Mouse (Mus musculus) embryonic fibroblast, embryonic 13.5 days (primary cell): ENCODE results near the gene Fgd1. TPM values are rescaled to one million over a fixed set of nuclear protein-coding genes. Genes with fewer than 3 reads are reported as not detected.

Source experiments
- H3K27ac ChIP-seq: 2 replicates; pipeline ENCODE4 v1.5.1; 2012; ENCODE audit warnings: low read length, control low read depth, inconsistent platforms; ENCODE audit not compliant: insufficient read depth
- H3K4me1 ChIP-seq: 2 replicates; pipeline ENCODE4 v1.6.1; 2011; ENCODE audit warnings: low read length; ENCODE audit not compliant: control insufficient read depth, insufficient read depth
- H3K4me3 ChIP-seq: 2 replicates; pipeline ENCODE4 v1.5.1; 2011; ENCODE audit warnings: mild to moderate bottlenecking, control low read depth, low read length; ENCODE audit not compliant: insufficient read depth
- CTCF ChIP-seq: IDR thresholded peaks from 2 replicates; pipeline ENCODE4 v1.5.1; 2011; ENCODE audit warnings: mild to moderate bottlenecking, control low read depth, low read length, moderate library complexity, borderline replicate concordance; ENCODE audit not compliant: insufficient read depth
- POLR2A ChIP-seq: IDR thresholded peaks from 2 replicates; pipeline ENCODE4 v1.6.1; 2011; ENCODE audit warnings: low read depth, mild to moderate bottlenecking, control low read depth, low read length, moderate library complexity
- polyA plus RNA-seq: library from polyadenylated mRNA; stranded (reverse); fragments of >200 nt; gene quantifications from 2 replicates; pipeline ENCODE4 v1.2.4, GENCODE M21; 2011; ENCODE audit warnings: low read depth; ENCODE audit not compliant: missing spikeins, insufficient read length

The Fgd1 gene
- polyA plus RNA-seq, 1 experiment, result 25.0 TPM

DNA sequence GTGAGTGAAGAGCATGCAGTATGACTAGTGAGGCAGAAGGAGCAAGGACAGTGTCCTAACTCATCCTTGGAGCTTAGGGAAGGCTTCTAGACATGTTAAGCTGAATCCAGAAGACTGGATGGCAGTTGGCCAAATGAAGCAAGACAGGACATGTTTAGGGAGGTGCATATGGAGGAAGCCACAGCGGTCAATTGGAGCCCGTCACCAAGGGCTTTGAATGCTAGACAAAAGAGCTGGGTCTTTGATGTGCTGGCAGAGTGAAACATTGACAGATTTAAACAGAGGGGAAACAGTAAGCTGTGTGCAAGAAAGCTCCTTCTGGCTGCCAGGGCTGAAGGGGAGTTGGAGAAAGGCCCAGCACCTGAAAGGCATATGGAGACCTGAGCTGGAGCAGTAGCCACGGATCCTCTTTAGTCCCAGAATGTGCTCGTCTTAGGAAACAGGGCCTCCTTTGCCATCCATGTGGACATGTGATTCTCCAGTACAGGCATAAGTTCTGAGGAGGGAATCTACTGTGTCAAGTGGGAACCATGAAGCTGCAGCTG is 31.1 kb downstream of the Fgd1 start:
- TF ChIP-seq POLR2A (no peak), CTCF (no peak)
- no peak overlapping the region for H3K4me3 ChIP-seq
- no peak overlapping the region for H3K27ac ChIP-seq
- no peaks in the 10 kb centered on the region; the same call in 1 of the 2 replicates for H3K4me1 ChIP-seq

GRCm38 (mm10) chrX:151085599-151085998 is 39.6 kb downstream of the Fgd1 start:
- Histone ChIP-seq H3K27ac (no peak overlapping the region), H3K4me3 (no peak overlapping the region), H3K4me1 (no peaks in the 10 kb centered on the region)
- no peak for TF ChIP-seq POLR2A
- no peak for TF ChIP-seq CTCF

DNA sequence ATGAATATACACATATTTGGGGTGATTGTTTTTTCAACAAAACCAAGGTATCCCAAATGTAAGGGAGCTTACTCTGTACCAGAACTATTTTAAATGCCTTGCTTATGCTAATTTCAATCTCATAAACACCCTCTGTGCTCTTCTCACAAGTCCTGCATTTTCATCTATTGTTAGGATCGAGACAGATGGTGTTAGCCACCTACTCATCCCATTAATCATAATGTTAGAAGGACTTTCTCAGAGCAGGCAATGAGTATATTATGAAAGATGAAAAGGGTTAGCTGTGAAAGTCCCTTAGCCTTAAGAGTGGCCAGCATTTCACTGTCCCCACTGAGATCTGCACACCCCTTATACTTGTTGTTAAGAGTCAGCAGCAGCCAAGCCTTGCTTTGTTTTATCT is 41.5 kb downstream of the Fgd1 start:
- H3K4me1 ChIP-seq, result no peaks in the 10 kb centered on the region
- H3K27ac ChIP-seq, result no peak overlapping the region
- H3K4me3 ChIP-seq, result no peak overlapping the region
- TF ChIP-seq CTCF, result no peak
- TF ChIP-seq POLR2A, result no peak

DNA sequence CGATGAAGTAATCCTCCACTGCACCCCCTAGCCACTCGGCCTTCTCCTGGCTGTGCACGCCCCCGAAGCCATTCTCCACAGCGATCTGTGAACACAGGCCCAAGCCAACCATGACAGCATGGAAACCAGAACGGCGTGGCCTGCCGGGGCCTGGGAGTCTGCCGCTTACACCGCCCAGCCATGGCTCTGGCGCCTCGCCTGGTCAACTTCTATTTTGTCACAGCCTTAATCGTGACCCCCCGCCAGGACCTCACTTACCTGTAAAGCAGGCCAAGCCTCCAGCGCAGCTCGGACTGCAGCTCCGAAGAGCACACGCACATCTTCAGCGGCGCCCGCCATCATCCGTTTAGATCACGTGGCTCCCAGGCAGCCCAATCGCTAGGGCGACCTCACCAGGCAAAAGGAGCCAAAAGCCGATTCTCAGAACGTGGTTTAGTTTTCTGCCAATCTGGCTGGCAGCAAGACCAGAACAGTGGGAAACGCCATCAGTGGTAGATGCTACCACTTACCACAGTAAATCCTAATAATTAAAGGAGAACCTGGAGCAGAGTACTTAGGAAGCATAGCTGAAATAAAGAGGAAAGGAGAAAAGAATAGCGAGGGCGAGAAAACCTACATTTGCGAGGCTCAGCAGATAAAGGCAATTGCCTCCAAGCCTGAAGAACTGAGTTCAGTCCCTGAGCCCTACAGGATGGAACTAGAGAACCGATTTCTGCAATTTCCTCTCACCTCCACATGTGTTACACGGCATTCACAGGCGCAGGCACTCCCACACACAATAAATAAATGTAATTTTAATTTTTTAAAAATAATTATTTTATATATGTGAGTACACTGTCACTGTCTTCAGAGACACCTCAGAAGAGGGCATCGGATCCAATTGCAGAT is 50.5 kb downstream of the Fgd1 start, which contains the start of gene Tsr2:
Tsr2 (minus strand) TSS at position 373 of the 888 bp plus-strand sequence.
- Histone ChIP-seq H3K4me1 (no peaks in the 10 kb centered on the region; the same call in 1 of the 2 replicates), H3K27ac (0 out of 2 replicates have a peak within 1 kb of the TSS, but pooled peaks have one; percentile 8), H3K4me3 (peak within 1 kb of the TSS; percentile 77)
- TF ChIP-seq POLR2A (peak; percentile 68), CTCF (no peak)

- no peak overlapping the region for H3K27ac ChIP-seq
- H3K4me1 ChIP-seq, result no peaks in the 10 kb centered on the region
- TF ChIP-seq CTCF, result no peak
- no peak for TF ChIP-seq POLR2A
- H3K4me3 ChIP-seq, result no peak overlapping the region
These were observed 61.5 kb downstream of the Fgd1 start for GRCm38 (mm10) chrX:151107301-151108067.

DNA sequence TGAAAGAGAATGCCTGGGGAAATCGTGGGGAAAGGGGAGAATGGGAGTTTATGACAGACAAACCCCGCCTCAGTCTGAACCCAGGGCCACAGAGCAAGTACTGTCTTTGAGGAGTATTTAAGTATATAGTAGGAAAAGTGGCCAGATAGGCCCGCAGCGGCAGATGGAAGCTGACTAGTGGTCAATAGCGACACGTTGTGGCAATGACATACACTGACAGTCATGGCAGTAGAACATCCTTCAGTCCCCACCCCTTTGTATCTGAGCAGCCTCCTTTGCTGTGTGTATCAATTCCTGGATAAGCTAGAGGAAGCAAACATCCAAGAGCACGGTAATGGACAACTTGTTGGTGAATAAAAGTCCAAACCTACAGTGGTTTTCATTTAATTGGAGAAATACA is 70.8 kb downstream of the Fgd1 start:
- H3K27ac ChIP-seq, result no peak overlapping the region
- TF ChIP-seq CTCF (peak; percentile 56; the same call in 1 of the 2 replicates), POLR2A (no peak)
- no peak overlapping the region for H3K4me3 ChIP-seq
- H3K4me1 ChIP-seq, result no peaks in the 10 kb centered on the region

DNA sequence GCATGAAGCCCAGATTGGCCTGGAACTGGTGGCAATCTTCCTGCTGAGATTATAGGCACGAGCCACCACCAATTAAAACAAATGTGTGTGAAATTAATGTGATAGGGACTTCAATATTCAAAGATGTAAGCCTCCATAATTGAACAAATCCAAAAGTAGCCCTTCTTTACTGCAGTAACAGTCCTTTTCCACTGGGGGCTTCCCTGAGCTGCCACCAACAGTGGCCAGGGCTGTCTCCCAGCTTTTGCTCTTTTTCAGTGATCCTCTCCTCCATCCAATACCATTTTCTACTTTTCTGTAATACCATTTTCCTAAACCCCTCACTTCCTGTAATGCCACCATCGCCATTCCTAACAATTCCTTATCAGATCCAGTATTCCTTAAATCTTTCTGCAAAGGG is 71.5 kb downstream of the Fgd1 start:
- TF ChIP-seq POLR2A, result no peak
- no peak for TF ChIP-seq CTCF
- no peak overlapping the region for H3K4me3 ChIP-seq
- H3K27ac ChIP-seq, result no peak overlapping the region
- H3K4me1 ChIP-seq, result no peaks in the 10 kb centered on the region

DNA sequence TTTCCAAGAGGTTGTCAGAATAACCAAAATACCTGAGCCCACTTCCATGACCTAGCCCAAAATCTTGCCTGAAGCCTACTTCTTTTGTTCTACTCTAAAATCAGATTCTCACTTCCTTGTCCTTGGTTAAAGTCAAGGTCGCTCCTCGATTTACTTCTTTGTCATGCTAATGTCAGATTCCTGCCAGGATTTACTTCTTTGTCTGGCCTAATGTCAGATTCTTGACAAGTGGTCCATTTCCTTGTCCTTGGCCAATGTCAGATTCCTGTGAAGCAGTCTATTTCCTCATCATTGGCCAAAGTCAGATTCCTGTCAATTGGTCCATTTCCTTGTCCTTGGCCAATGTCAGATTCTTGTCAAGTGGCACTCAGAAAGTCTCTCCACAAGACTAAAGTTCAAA is 78.0 kb downstream of the Fgd1 start:
- Histone ChIP-seq H3K4me3 (no peak overlapping the region), H3K27ac (no peak overlapping the region), H3K4me1 (no peaks in the 10 kb centered on the region)
- TF ChIP-seq CTCF, result no peak
- TF ChIP-seq POLR2A, result no peak

DNA sequence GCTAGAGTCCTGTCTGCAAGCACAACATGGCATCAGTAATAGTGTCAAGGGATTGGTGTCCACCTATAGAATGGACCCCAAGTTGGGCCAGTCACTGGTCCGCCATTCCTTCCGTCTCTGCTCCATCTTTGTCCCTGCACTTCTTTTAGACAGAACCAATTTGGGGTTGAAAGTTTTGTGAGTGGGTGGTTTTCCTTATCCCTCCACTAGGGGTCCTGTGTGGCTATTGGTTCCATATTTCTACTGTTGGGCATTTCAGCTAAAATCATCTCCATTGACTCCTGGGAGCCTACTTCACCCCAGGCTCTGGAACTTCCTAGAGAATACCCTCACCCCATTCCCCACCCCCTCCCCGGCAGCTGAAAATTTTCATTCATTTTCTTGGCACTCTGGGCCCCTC is 84.5 kb downstream of the Fgd1 start:
- Histone ChIP-seq H3K4me1 (no peaks in the 10 kb centered on the region), H3K4me3 (no peak overlapping the region), H3K27ac (no peak overlapping the region)
- no peak for TF ChIP-seq POLR2A
- no peak for TF ChIP-seq CTCF
